Comparison of ENCODE assay signal across 8 mouse cellular contexts in the genomic region with DNA sequence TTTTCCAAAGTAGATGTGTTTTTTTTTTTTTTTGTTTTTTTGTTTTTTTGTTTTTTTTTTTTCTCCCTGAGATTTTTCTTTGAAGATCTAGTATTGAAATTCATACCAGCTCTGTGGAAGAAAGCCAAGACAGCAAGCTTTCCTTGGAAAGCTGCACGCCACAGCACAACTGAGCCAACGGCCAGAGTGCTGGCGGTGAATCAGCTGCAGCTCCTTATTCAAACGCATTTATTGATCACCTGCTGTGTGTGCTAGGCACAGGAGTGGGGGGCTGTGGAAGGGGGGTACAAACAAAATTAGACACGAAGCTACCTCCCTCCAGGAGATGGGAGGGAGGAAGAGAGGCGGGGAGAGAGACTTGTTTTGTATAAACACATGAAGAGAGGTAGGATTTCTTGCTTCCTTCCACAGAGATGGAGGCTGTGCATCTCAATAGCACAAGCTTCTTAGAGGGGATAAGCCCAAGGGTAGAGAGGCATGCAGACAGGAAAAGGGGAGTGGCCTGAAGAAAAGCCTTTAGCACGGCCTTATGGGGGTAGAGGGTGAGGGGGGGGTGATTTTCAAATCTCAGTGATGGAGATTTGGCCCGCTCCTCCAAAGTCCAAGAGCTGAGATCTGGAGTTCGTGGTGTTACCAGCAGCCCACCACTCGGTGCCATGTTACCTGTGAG.
A peak's percentile ranks its signal among the peaks of the same experiment; 100 is the strongest.
DNase-seq lines count a peak whose midpoint lies in the region; ATAC-seq and TF ChIP-seq lines count a peak whose summit lies in the region.
"Had no signal": no experiment of that assay in that cellular context is flagged by ENCODE, and none has a peak within 500 bp of the region (broad histone marks: within the 10 kb centered on the region; RNA-seq: fewer than 3 reads in every experiment).

No protein-coding gene starts in this region.

- H3K9ac ChIP-seq in ES-E14 (ENCODE audit: insufficient read depth, low read depth, low read length, poor library complexity, severe bottlenecking): peak overlapping the region; percentile 3; the same call in 1 of the 2 replicates
- H3K9ac ChIP-seq in limb, embryonic 13.5 days: no peak overlapping the region

- peak overlapping the region; percentile 39 for H3K4me3 ChIP-seq in E14TG2a.4 (replicated peaks; ENCODE audit: low read length)
- H3K4me3 ChIP-seq in ES-E14 (ENCODE audit: insufficient read depth in 1 of 2, low read depth in 1 of 2, low read length in 2 of 2, poor library complexity in 1 of 2, severe bottlenecking in 1 of 2): no peak overlapping the region
- no peak overlapping the region for H3K4me3 ChIP-seq in limb, embryonic 13.5 days

- in situ Hi-C loops in ES-E14 (cut with MboI; ENCODE audit: low sequenced_read_pairs in 2 of 2, unreplicated experiment in 2 of 2): no loop called here

- H3K4me1 ChIP-seq in E14TG2a.4 (replicated peaks; ENCODE audit: low read depth, low read length): peaks cover 64% of the 10 kb centered on the region
- H3K4me1 ChIP-seq in ES-E14 (ENCODE audit: control insufficient read depth in 2 of 2, insufficient read depth in 2 of 2, low read length in 2 of 2, poor library complexity in 1 of 2): peaks cover 3 to 28% of the 10 kb centered on the region in 2 experiments; a peak in 3 of 4 replicates
- H3K4me1 ChIP-seq in limb, embryonic 13.5 days: no peaks in the 10 kb centered on the region; the same call in 1 of the 2 replicates

- peak; percentile 81 for ATAC-seq in limb, embryonic 13.5 days (ENCODE audit: low FRiP score, low read depth)
- no peak for ATAC-seq in activated CD4-positive, CD25-positive, alpha-beta regulatory T cell, adult 4 months

- DNase-seq in ES-E14 (ENCODE audit: low read depth, low spot score): no peak
- DNase-seq in frontal cortex, adult 2 months (ENCODE audit: extremely low spot score in 1 of 2, low spot score in 1 of 2): peak; percentile 6 to 67
- DNase-seq in ovary, postnatal 14 days (ENCODE audit: low spot score): no peak
- no peak for DNase-seq in heart, postnatal 14 days
- DNase-seq: thymus, postnatal 25 days had no signal

- WGBS in limb, embryonic 13.5 days: 41% methylated on average over 10 of the region's 10 CpGs

- TF ChIP-seq CTCF in E14TG2a.4 (conservative IDR thresholded peaks at IDR 0.05; ENCODE audit: low read length): no peak

- intact Hi-C loops in heart, postnatal 14 days (cut with DNase I): no loop called here

- peaks cover 6% of the 10 kb centered on the region; the same call in 1 of the 2 replicates for H3K27me3 ChIP-seq in E14TG2a.4 (ENCODE audit: insufficient read depth, low read length)
- H3K27me3 ChIP-seq in limb, embryonic 13.5 days: no peaks in the 10 kb centered on the region

- H3K36me3 ChIP-seq in E14TG2a.4 (ENCODE audit: insufficient read depth, low read length) (no peaks in the 10 kb centered on the region), ES-E14 (ENCODE audit: control insufficient read depth, insufficient read depth, low read length, poor library complexity, severe bottlenecking) (no peaks in the 10 kb centered on the region)
- no peaks in the 10 kb centered on the region for H3K36me3 ChIP-seq in limb, embryonic 13.5 days

- no peaks in the 10 kb centered on the region; the same call in 1 of the 2 replicates for H3K9me3 ChIP-seq in E14TG2a.4 (ENCODE audit: low read length)
- H3K9me3 ChIP-seq in ES-E14 (ENCODE audit: control insufficient read depth, insufficient read depth, low read depth, low read length): no peaks in the 10 kb centered on the region
- H3K9me3 ChIP-seq in limb, embryonic 13.5 days: no peaks in the 10 kb centered on the region

- H3K27ac ChIP-seq in ES-E14 (ENCODE audit: insufficient read depth, low read depth, low read length, poor library complexity, severe bottlenecking): peak overlapping the region; percentile 23; the same call in 1 of the 2 replicates
- no peak overlapping the region for H3K27ac ChIP-seq in limb, embryonic 13.5 days

- H3K4me2 ChIP-seq in limb, embryonic 13.5 days (replicated peaks): no peak overlapping the region

TF ChIP-seq in ES-E14, 5 proteins besides CTCF, POLR2A, EP300 and RAD21:
- no peak for TF ChIP-seq MAFK (IDR thresholded peaks at IDR 0.05; ENCODE audit: insufficient read depth, low read depth, low read length)

Comparison
In these comparisons a context has a peak if more than half of its experiments do, and no peak if none do; other contexts are left out.
1. DNase-seq: peak in frontal cortex, adult 2 months (2 of 2); none in ES-E14 (single experiment), ovary, postnatal 14 days (single experiment) and heart, postnatal 14 days (0 of 2).